Mouse (Mus musculus) neutrophil, adult 83 days (primary cell): ENCODE data around the gene Ak5. TPM values are rescaled to one million over a fixed set of nuclear protein-coding genes. Genes with fewer than 3 reads are reported as not detected.

ENCODE experiments used
- total RNA-seq, 2 experiments: library from RNA; stranded (reverse); gene quantifications; one replicate each; pipeline ENCODE4 v1.2.4; 2023

Gene Ak5
- not detected for total RNA-seq

DNA sequence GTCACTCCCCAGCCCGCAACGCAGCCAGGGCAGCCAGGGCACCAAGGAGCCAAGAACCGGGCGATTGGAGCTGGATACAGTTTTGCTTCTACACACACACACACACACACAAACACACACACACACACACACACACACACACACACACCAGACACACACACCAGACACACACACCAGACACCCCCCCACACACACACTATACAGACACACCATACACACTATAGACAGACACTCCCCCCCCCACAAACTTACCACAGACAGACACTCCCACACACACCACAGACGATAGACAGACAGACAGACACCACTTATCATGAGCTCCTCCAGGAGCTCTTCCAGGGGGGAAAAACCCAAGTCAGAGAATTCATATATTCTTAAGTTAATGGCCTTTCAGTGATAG is at the start of gene Ak5:
TSS of gene Ak5 (minus strand) at position 122 of the 400 bp plus-strand sequence.

DNA sequence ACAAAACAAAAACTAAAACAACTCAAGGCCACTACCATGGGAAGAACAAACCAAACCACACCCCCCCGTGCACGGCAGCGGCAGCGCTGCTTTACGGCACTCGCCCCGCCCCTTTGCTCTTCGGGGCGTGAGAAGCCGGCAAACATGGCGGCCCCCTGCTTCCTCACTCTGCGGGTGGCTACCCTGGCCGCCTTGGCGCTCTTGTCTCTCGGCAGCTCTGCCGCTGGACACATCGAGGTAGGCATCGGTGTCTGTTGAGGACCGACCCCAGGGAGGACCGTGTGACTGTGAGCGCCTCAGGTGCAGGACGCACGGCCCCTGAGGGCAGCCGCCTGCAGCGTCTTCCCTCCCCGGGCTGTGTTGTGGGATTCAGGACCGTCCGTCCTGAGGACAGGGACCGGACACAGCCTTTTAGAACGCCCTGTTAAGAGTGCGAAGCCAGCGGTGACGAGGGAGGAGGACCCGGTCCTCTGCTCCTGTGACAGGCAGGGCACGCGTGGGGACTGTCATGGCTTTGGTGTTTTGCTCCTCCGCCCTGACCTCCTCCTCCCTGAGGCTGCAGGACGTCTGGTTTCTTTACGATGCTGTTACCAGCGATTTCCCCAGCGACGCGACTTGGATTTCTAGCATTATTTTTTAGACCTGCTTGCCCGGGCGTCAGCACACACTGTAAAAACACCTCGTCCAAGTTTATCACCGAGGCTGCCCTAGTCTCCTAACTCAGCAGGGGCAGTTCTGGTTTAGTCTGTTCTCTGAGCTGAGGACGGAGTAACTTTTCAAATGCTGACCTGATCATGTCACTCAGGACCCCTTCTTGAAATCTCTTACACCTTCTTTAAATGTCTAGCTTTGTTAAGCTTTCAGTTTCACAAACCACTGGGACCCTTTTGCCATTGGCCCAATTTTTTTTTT is 46.1 kb upstream of the Ak5 start, which contains the start of gene Pigk:
TSS of gene Pigk (plus strand) at position 110 of the 912 bp plus-strand sequence.

Other genes starting within 250 kb of the Ak5 start
- gene Pigk, start 45.7 kb upstream of the Ak5 start, total RNA-seq = 10 to 100 TPM; 16.4 to 18.1 TPM